Mouse (Mus musculus) neural tube, embryonic 12.5 days (tissue): ENCODE measurements around the gene Cables2. TPM values are rescaled to one million over a fixed set of nuclear protein-coding genes. Genes with fewer than 3 reads are reported as not detected.

Experiments used
- ATAC-seq: fragments of 200-750 bp; cut with Nextera tagmentation; 2 replicates; pipeline ENCODE4 v1.8.0; 2017; ENCODE audit warnings: low read depth, mild to moderate bottlenecking, moderate TSS enrichment, moderate library complexity; ENCODE audit not compliant: low FRiP score
- H3K27ac ChIP-seq: fragments of 300-500 bp; sonication (generic); 2 replicates; pipeline ENCODE4 v1.5.1; 2016
- H3K27me3 ChIP-seq: fragments of 300-500 bp; sonication (generic); replicated peaks from 2 replicates; pipeline ENCODE4 v1.6.1; 2016; ENCODE audit warnings: mild to moderate bottlenecking
- H3K36me3 ChIP-seq: fragments of 300-500 bp; sonication (generic); 2 replicates; pipeline ENCODE4 v1.6.1; 2016; ENCODE audit warnings: mild to moderate bottlenecking
- H3K4me1 ChIP-seq: fragments of 300-500 bp; sonication (generic); 2 replicates; pipeline ENCODE4 v1.6.1; 2016
- H3K4me2 ChIP-seq: fragments of 300-500 bp; sonication (generic); replicated peaks from 2 replicates; pipeline ENCODE4 v1.6.1; 2016; ENCODE audit warnings: mild to moderate bottlenecking
- H3K4me3 ChIP-seq: fragments of 300-500 bp; sonication (generic); 2 replicates; pipeline ENCODE4 v1.5.1; 2016
- H3K9ac ChIP-seq: fragments of 300-500 bp; sonication (generic); 2 replicates; pipeline ENCODE4 v1.6.1; 2016; ENCODE audit warnings: mild to moderate bottlenecking
- H3K9me3 ChIP-seq: fragments of 300-500 bp; sonication (generic); 2 replicates; pipeline ENCODE4 v1.6.1; 2016; ENCODE audit warnings: mild to moderate bottlenecking
- WGBS: fragments of 180-500 bp; shearing (Covaris S2); methylation state at CpG from one replicate; pipeline ENCODE4 v1.1.7; 2016; 5-methylcytosine and 5-hydroxymethylcytosine counted together
- polyA plus RNA-seq: library from polyadenylated mRNA; unstranded; fragments of >200 nt; fragmentation: Nextera tagmentation; extraction: Ambion mirVana; gene quantifications from 2 replicates; pipeline ENCODE4 v1.2.1, GENCODE M21; 2016

Gene Cables2
- polyA plus RNA-seq, 1 experiment from 2014 or later, result 28.7 TPM

DNA sequence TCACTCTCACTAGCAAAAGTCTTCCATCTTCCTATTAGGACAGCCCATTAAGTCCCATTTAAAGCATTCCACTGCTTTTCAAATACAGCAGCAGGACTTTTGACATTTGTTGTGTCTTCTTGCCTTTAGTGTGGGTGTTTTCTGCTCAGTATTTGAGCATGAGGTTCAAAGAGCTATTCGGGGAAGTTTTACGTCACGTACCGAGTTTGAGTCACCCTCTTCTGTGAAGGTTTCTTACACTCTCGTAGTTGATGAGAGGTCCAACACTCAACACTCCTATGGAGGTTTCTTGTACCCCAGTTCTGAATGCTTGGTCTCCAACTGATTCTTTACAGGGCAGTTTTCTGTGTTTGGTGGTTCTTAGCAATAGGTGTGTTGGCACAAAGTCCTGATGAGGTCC is 25.4 kb downstream of the Cables2 start:
- Histone ChIP-seq H3K9me3 (no peaks in the 10 kb centered on the region), H3K36me3 (no peaks in the 10 kb centered on the region), H3K4me2 (no peak overlapping the region), H3K4me3 (no peak overlapping the region), H3K9ac (no peak overlapping the region), H3K4me1 (no peaks in the 10 kb centered on the region), H3K27ac (no peak overlapping the region), H3K27me3 (no peaks in the 10 kb centered on the region)
- 82% methylated on average over 5 of the region's 5 CpGs for WGBS
- no peak for ATAC-seq

GRCm38 (mm10) chr2:180243108-180243507 is 30.2 kb downstream of the Cables2 start:
- ATAC-seq, result no peak
- Histone ChIP-seq H3K27me3 (no peaks in the 10 kb centered on the region), H3K4me1 (no peaks in the 10 kb centered on the region), H3K9me3 (no peaks in the 10 kb centered on the region), H3K4me2 (no peak overlapping the region), H3K9ac (no peak overlapping the region), H3K36me3 (no peaks in the 10 kb centered on the region), H3K27ac (no peak overlapping the region), H3K4me3 (no peak overlapping the region)
- WGBS, result 88% methylated on average over 4 of the region's 4 CpGs

- Histone ChIP-seq H3K27me3 (no peaks in the 10 kb centered on the region), H3K36me3 (no peaks in the 10 kb centered on the region), H3K9ac (no peak overlapping the region), H3K9me3 (no peaks in the 10 kb centered on the region), H3K4me3 (no peak overlapping the region), H3K4me1 (peaks cover 4% of the 10 kb centered on the region; the same call in 1 of the 2 replicates), H3K4me2 (no peak overlapping the region), H3K27ac (no peak overlapping the region)
- ATAC-seq, result no peak
- 88% methylated on average over 5 of the region's 5 CpGs for WGBS
Measured at GRCm38 (mm10) chr2:180238591-180238990, 34.7 kb downstream of the Cables2 start.

- H3K9me3 ChIP-seq, result no peaks in the 10 kb centered on the region
- 93% methylated on average over 7 of the region's 7 CpGs for WGBS
- no peak for ATAC-seq
- H3K4me3 ChIP-seq, result no peak overlapping the region
- no peak overlapping the region for H3K9ac ChIP-seq
- H3K4me2 ChIP-seq, result no peak overlapping the region
- H3K36me3 ChIP-seq, result no peaks in the 10 kb centered on the region
- H3K27ac ChIP-seq, result no peak overlapping the region
- no peaks in the 10 kb centered on the region for H3K27me3 ChIP-seq
- H3K4me1 ChIP-seq, result peaks cover 4% of the 10 kb centered on the region; the same call in 1 of the 2 replicates
Measured at GRCm38 (mm10) chr2:180237601-180238345, 35.5 kb downstream of the Cables2 start.

DNA sequence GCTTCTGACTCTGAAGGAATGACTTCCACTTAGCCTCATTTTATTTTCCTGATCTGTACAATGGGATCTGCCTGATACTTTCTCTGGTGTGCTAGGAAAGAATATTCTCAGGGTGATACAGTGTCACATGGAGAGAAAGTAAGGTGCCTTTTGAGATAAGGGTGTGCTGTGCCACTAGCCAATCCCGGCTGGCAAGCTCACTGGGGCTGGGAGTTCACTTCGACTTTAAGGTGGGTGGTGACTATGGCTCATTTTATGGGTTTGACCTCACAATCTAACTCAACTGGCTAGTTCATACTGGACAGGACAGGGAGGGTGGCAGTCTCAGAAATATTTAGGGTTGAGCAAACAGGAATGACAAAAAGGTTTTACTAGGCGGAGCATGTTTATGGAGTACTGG is 36.4 kb downstream of the Cables2 start:
- H3K4me2 ChIP-seq, result no peak overlapping the region
- no peak overlapping the region for H3K27ac ChIP-seq
- no peak for ATAC-seq
- no peak overlapping the region for H3K9ac ChIP-seq
- no peaks in the 10 kb centered on the region for H3K9me3 ChIP-seq
- no peaks in the 10 kb centered on the region for H3K36me3 ChIP-seq
- no peak overlapping the region for H3K4me3 ChIP-seq
- H3K4me1 ChIP-seq, result peaks cover 4% of the 10 kb centered on the region; the same call in 1 of the 2 replicates
- 81% methylated on average over 3 of the region's 3 CpGs for WGBS
- no peaks in the 10 kb centered on the region for H3K27me3 ChIP-seq

DNA sequence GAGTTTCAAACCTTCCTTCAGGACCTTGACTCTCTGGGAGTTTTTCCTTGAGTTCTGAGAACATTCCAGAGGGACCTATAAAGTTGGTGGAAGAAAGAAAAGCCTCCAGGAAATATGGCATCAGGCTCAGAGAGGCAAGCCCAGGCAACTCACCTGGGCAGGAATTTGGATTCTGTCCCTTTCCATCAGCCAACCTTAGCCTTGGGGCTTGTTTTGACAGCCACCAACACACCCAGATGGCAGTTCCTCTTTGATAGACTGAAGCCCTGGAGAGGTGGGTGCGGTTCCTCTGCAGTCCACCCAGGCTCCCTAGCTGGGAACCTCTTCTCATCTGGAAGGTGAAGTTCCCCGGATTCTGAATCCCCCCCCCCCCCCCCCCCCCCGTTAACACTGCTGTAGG is 36.8 kb downstream of the Cables2 start:
- Histone ChIP-seq H3K4me3 (no peak overlapping the region), H3K4me1 (peaks cover 4% of the 10 kb centered on the region; the same call in 1 of the 2 replicates), H3K9me3 (no peaks in the 10 kb centered on the region), H3K36me3 (no peaks in the 10 kb centered on the region), H3K27me3 (no peaks in the 10 kb centered on the region), H3K27ac (no peak overlapping the region), H3K4me2 (no peak overlapping the region), H3K9ac (no peak overlapping the region)
- 53% methylated on average over 3 of the region's 3 CpGs for WGBS
- ATAC-seq, result no peak

GRCm38 (mm10) chr2:180235788-180236187 is 37.5 kb downstream of the Cables2 start:
- Histone ChIP-seq H3K27me3 (no peaks in the 10 kb centered on the region), H3K4me2 (no peak overlapping the region), H3K4me1 (peaks cover 4% of the 10 kb centered on the region; the same call in 1 of the 2 replicates), H3K9me3 (no peaks in the 10 kb centered on the region), H3K27ac (no peak overlapping the region), H3K9ac (no peak overlapping the region), H3K36me3 (no peaks in the 10 kb centered on the region), H3K4me3 (no peak overlapping the region)
- WGBS, result 86% methylated on average over 4 of the region's 4 CpGs
- ATAC-seq, result no peak

DNA sequence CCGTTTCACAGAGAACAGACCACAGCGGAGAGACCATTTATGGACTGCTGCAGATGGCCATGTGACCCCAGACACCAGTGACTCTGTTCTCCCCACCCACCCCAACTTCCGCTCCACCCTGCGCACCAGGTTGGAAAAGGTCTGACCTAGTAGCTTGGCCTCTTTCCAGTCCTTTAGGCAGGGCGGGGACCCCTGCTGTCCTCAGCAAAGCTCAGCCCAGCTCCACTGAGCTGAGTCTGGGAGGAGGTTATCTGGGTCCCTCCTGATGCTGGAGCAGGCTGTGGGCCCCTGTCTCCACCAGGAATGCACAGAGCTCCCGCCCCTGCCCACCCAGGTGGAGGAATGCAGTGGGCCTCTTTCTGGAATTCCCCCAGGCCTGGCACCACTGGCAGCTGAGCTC is 38.3 kb downstream of the Cables2 start:
- WGBS, result 62% methylated on average over 6 of the region's 6 CpGs
- H3K9ac ChIP-seq, result no peak overlapping the region
- ATAC-seq, result no peak
- no peak overlapping the region for H3K4me2 ChIP-seq
- no peaks in the 10 kb centered on the region for H3K27me3 ChIP-seq
- no peak overlapping the region for H3K4me3 ChIP-seq
- H3K36me3 ChIP-seq, result no peaks in the 10 kb centered on the region
- no peaks in the 10 kb centered on the region for H3K9me3 ChIP-seq
- no peak overlapping the region for H3K27ac ChIP-seq
- peaks cover 4% of the 10 kb centered on the region; the same call in 1 of the 2 replicates for H3K4me1 ChIP-seq

- Histone ChIP-seq H3K27ac (no peak overlapping the region), H3K4me1 (peaks cover 4% of the 10 kb centered on the region; the same call in 1 of the 2 replicates), H3K9me3 (no peaks in the 10 kb centered on the region), H3K4me2 (no peak overlapping the region), H3K27me3 (no peaks in the 10 kb centered on the region), H3K36me3 (no peaks in the 10 kb centered on the region), H3K4me3 (no peak overlapping the region), H3K9ac (no peak overlapping the region)
- WGBS, result 90% methylated on average over 8 of the region's 8 CpGs
- no peak for ATAC-seq
Measured at GRCm38 (mm10) chr2:180234353-180234752, 38.9 kb downstream of the Cables2 start.

GRCm38 (mm10) chr2:180233101-180233904 is 40.0 kb downstream of the Cables2 start:
- Histone ChIP-seq H3K4me3 (no peak overlapping the region), H3K27ac (no peak overlapping the region), H3K4me2 (no peak overlapping the region), H3K4me1 (peaks cover 8% of the 10 kb centered on the region; the same call in 1 of the 2 replicates), H3K36me3 (no peaks in the 10 kb centered on the region), H3K9ac (no peak overlapping the region), H3K9me3 (no peaks in the 10 kb centered on the region), H3K27me3 (no peaks in the 10 kb centered on the region)
- no peak for ATAC-seq
- 87% methylated on average over 7 of the region's 7 CpGs for WGBS

GRCm38 (mm10) chr2:180230482-180230881 is 42.8 kb downstream of the Cables2 start:
- H3K36me3 ChIP-seq, result no peaks in the 10 kb centered on the region
- WGBS, result 59% methylated on average over 4 of the region's 4 CpGs
- no peak for ATAC-seq
- peaks cover 12% of the 10 kb centered on the region for H3K27me3 ChIP-seq
- no peak overlapping the region for H3K27ac ChIP-seq
- peaks cover 30% of the 10 kb centered on the region for H3K4me1 ChIP-seq
- H3K9ac ChIP-seq, result no peak overlapping the region
- no peaks in the 10 kb centered on the region for H3K9me3 ChIP-seq
- no peak overlapping the region for H3K4me3 ChIP-seq
- no peak overlapping the region for H3K4me2 ChIP-seq

GRCm38 (mm10) chr2:180229129-180229528 is 44.2 kb downstream of the Cables2 start:
- H3K4me3 ChIP-seq, result no peak overlapping the region
- no peak overlapping the region for H3K9ac ChIP-seq
- no peak overlapping the region for H3K4me2 ChIP-seq
- ATAC-seq, result no peak
- 79% methylated on average over 3 of the region's 3 CpGs for WGBS
- H3K9me3 ChIP-seq, result no peaks in the 10 kb centered on the region
- H3K4me1 ChIP-seq, result peaks cover 37% of the 10 kb centered on the region
- peaks cover 25% of the 10 kb centered on the region for H3K27me3 ChIP-seq
- no peak overlapping the region for H3K27ac ChIP-seq
- no peaks in the 10 kb centered on the region for H3K36me3 ChIP-seq
